In genomic region chr7:28311151-28311925, GRCm38 (mm10) we compare ENCODE assay signal across 8 mouse cellular contexts. TPM values are rescaled to one million over a fixed set of nuclear protein-coding genes. Genes with fewer than 3 reads are reported as not detected.
DNase-seq lines count a peak whose midpoint lies in the region; ATAC-seq lines count a peak whose summit lies in the region.

No protein-coding gene starts in this region.

- peak; percentile 67; the same call in 1 of the 2 replicates for ATAC-seq in hindbrain, embryonic 16.5 days

- H3K36me3 ChIP-seq in hindbrain, embryonic 16.5 days (ENCODE audit: control insufficient read depth, insufficient read depth, low read length), result peaks cover 37% of the 10 kb centered on the region
- H3K36me3 ChIP-seq in midbrain, embryonic 10.5 days, result peaks cover 69% of the 10 kb centered on the region

- H3K4me1 ChIP-seq in hindbrain, embryonic 16.5 days (ENCODE audit: control insufficient read depth, insufficient read depth, low read depth, low read length), result peaks cover 8% of the 10 kb centered on the region
- H3K4me1 ChIP-seq in midbrain, embryonic 10.5 days, result peaks cover 51% of the 10 kb centered on the region

- WGBS in hindbrain, embryonic 16.5 days, result 6% methylated on average over 35 of the region's 35 CpGs
- 8% methylated on average over 35 of the region's 35 CpGs for WGBS in midbrain, embryonic 10.5 days

- peak overlapping the region; percentile 94 for H3K4me2 ChIP-seq in hindbrain, embryonic 16.5 days (ENCODE audit: low read length)

- peak; percentile 50 for DNase-seq in adrenal gland, postnatal 10 days
- DNase-seq in adrenal gland, adult 18-20 months (ENCODE audit: low spot score in 2 of 2), result no peak
- peak; percentile 8 for DNase-seq in thymus, postnatal 0 days (ENCODE audit: low spot score)
- no peak for DNase-seq in thymus, postnatal 14 days
- DNase-seq in midbrain, embryonic 10.5 days (ENCODE audit: low spot score), result no peak
- DNase-seq in layer of hippocampus, adult 9-11 months, result no peak
- no peak for DNase-seq in cerebellum, adult 9-11 months

- no peaks in the 10 kb centered on the region for H3K9me3 ChIP-seq in hindbrain, embryonic 16.5 days (ENCODE audit: control insufficient read depth, low read length)
- H3K9me3 ChIP-seq in midbrain, embryonic 10.5 days (replicated peaks), result no peaks in the 10 kb centered on the region

- peak overlapping the region; percentile 93 for H3K4me3 ChIP-seq in hindbrain, embryonic 16.5 days (ENCODE audit: low read length)
- peak overlapping the region; percentile 99 for H3K4me3 ChIP-seq in midbrain, embryonic 10.5 days

- peak overlapping the region; percentile 80 for H3K27ac ChIP-seq in hindbrain, embryonic 16.5 days (ENCODE audit: low read depth, low read length)
- H3K27ac ChIP-seq in midbrain, embryonic 10.5 days (replicated peaks), result peak overlapping the region; percentile 94

- H3K9ac ChIP-seq in hindbrain, embryonic 16.5 days (ENCODE audit: low read depth, low read length), result peak overlapping the region; percentile 93

- no peaks in the 10 kb centered on the region for H3K27me3 ChIP-seq in hindbrain, embryonic 16.5 days (replicated peaks; ENCODE audit: control insufficient read depth, insufficient read depth, low read length)
- no peaks in the 10 kb centered on the region for H3K27me3 ChIP-seq in midbrain, embryonic 10.5 days (ENCODE audit: low read depth, poor library complexity, severe bottlenecking)

RNA-seq across cellular contexts. Expression of gene Timm50, which starts 0.5 kb away (rescaled TPM):
- 100 to 1,000 TPM; 108 to 114 TPM for total RNA-seq in adrenal gland, postnatal 10 days (2021)
- 10 to 100 TPM; 72.4 to 98.0 TPM for total RNA-seq in adrenal gland, adult 18-20 months (2021)
- polyA plus RNA-seq in thymus, postnatal 0 days (2015; fragmentation: Nextera tagmentation; extraction: Ambion mirVana), result 116 and 125 TPM in 2 replicates
- 131 and 142 TPM in 2 replicates for polyA plus RNA-seq in hindbrain, embryonic 16.5 days (2015; fragmentation: Nextera tagmentation; extraction: Ambion mirVana)
- 249 and 261 TPM in 2 replicates for polyA plus RNA-seq in midbrain, embryonic 10.5 days (2016; fragmentation: Nextera tagmentation; extraction: Ambion mirVana)

RNA-seq across cellular contexts. Expression of gene Dll3, which starts 9.3 kb away (rescaled TPM):
- total RNA-seq in adrenal gland, postnatal 10 days (2021), result under 1 TPM; 0.33 to 0.36 TPM
- total RNA-seq in adrenal gland, adult 18-20 months (2021), result under 1 TPM in 1 of 2 experiments, not detected in 1; 0.35 TPM
- 0.33 and 0.51 TPM in 2 replicates for polyA plus RNA-seq in thymus, postnatal 0 days (2015; fragmentation: Nextera tagmentation; extraction: Ambion mirVana)
- polyA plus RNA-seq in hindbrain, embryonic 16.5 days (2015; fragmentation: Nextera tagmentation; extraction: Ambion mirVana), result 18.6 and 19.2 TPM in 2 replicates
- 39.0 and 61.2 TPM in 2 replicates for polyA plus RNA-seq in midbrain, embryonic 10.5 days (2016; fragmentation: Nextera tagmentation; extraction: Ambion mirVana)

RNA-seq across cellular contexts. Expression of gene Selenov, which starts 20.4 kb away (rescaled TPM):
- 1 to 10 TPM in 1 of 2 experiments, not detected in 1; 1.2 TPM for total RNA-seq in adrenal gland, postnatal 10 days (2021)
- not detected for total RNA-seq in adrenal gland, adult 18-20 months (2021)
- not detected in 2 replicates for polyA plus RNA-seq in thymus, postnatal 0 days (2015; fragmentation: Nextera tagmentation; extraction: Ambion mirVana)
- polyA plus RNA-seq in hindbrain, embryonic 16.5 days (2015; fragmentation: Nextera tagmentation; extraction: Ambion mirVana), result 1.7 and 3.1 TPM in 2 replicates
- polyA plus RNA-seq in midbrain, embryonic 10.5 days (2016; fragmentation: Nextera tagmentation; extraction: Ambion mirVana), result 0.46 and 1.4 TPM in 2 replicates

RNA-seq across cellular contexts. Expression of gene Supt5, which starts 27.2 kb away (rescaled TPM):
- 100 to 1,000 TPM in 1 of 2 experiments, 10 to 100 TPM in 1; 86.6 to 103 TPM for total RNA-seq in adrenal gland, postnatal 10 days (2021)
- 100 to 1,000 TPM; 143 to 193 TPM for total RNA-seq in adrenal gland, adult 18-20 months (2021)
- polyA plus RNA-seq in thymus, postnatal 0 days (2015; fragmentation: Nextera tagmentation; extraction: Ambion mirVana), result 73.3 and 80.4 TPM in 2 replicates
- polyA plus RNA-seq in hindbrain, embryonic 16.5 days (2015; fragmentation: Nextera tagmentation; extraction: Ambion mirVana), result 94.9 and 112 TPM in 2 replicates
- 113 and 122 TPM in 2 replicates for polyA plus RNA-seq in midbrain, embryonic 10.5 days (2016; fragmentation: Nextera tagmentation; extraction: Ambion mirVana)

RNA-seq across cellular contexts. Expression of gene Eid2b, which starts 33.8 kb away (rescaled TPM):
- total RNA-seq in adrenal gland, postnatal 10 days (2021), result 10 to 100 TPM; 13.4 to 15.7 TPM
- 10 to 100 TPM in 1 of 2 experiments, 1 to 10 TPM in 1; 9.4 to 10.1 TPM for total RNA-seq in adrenal gland, adult 18-20 months (2021)
- 7.5 and 8.5 TPM in 2 replicates for polyA plus RNA-seq in thymus, postnatal 0 days (2015; fragmentation: Nextera tagmentation; extraction: Ambion mirVana)
- polyA plus RNA-seq in hindbrain, embryonic 16.5 days (2015; fragmentation: Nextera tagmentation; extraction: Ambion mirVana), result 33.5 and 36.3 TPM in 2 replicates
- 11.9 and 15.3 TPM in 2 replicates for polyA plus RNA-seq in midbrain, embryonic 10.5 days (2016; fragmentation: Nextera tagmentation; extraction: Ambion mirVana)

Comparison
In these comparisons a context has a peak if more than half of its experiments do, and no peak if none do; other contexts are left out.
1. DNase-seq: peak in adrenal gland, postnatal 10 days (single experiment) and thymus, postnatal 0 days (single experiment); none in adrenal gland, adult 18-20 months (0 of 2), thymus, postnatal 14 days (single experiment), midbrain, embryonic 10.5 days (single experiment), layer of hippocampus, adult 9-11 months (single experiment) and cerebellum, adult 9-11 months (single experiment).
2. RNA of gene Dll3, which starts 9.3 kb away (polyA plus RNA-seq): 39.0 to 61.2 TPM in midbrain, embryonic 10.5 days and 18.6 to 19.2 TPM in hindbrain, embryonic 16.5 days; 0.33 to 0.51 TPM in thymus, postnatal 0 days; every median in the first group is over 10 times any median in the second.